Mouse (Mus musculus): ENCODE measurements around the gene Rita1. TPM values are rescaled to one million over a fixed set of nuclear protein-coding genes. Genes with fewer than 3 reads are reported as not detected.

The Rita1 gene
- polyA plus RNA-seq, 1 experiment, result 39.6 TPM

DNA sequence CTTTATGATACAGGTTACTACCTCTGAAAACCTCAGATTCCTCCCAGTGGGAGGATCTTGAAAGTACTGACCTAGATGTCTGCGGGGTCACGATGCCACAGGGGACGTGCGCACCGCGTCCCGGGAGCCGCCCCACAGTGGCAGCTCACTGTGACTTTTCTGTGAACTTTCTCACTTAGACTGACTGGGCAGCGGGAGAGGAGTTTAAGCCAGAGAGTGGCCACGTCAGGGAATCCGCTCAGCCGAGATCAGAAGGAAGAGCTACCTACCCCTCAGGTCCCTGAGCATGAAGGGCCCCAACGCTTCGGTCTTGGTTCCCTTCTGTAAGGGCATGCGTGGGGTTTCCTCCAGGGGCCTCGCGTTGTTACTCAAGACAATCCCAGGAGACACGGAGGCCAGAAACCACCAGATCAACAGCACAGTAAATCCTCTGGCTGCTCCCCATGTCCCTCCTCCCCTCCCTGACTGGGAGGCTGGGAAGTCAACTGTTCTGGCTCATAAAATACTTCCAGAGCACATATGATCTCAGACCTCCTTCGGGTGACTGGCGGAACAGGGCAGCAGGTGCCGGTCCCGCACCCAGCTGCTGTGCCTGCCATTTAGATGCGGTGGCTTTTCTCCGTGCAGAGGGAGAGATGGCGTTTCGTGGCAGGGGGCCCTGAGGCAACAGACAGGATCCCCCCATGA lies 33.0 kb downstream of the Rita1 start:
- Histone ChIP-seq H3K4me1 (ENCODE audit: control insufficient read depth, insufficient read depth, low read length) (no peaks in the 10 kb centered on the region), H3K4me3 (ENCODE audit: insufficient read depth, low read length) (no peak overlapping the region), H3K27ac (ENCODE audit: insufficient read depth, low read length) (no peak overlapping the region)
- TF ChIP-seq POLR2A (IDR thresholded peaks at IDR 0.05; ENCODE audit: extremely low read depth, insufficient read depth, low read length) (no peak), CTCF (IDR thresholded peaks at IDR 0.05; ENCODE audit: extremely low read depth, insufficient read depth, low read length) (no peak)

DNA sequence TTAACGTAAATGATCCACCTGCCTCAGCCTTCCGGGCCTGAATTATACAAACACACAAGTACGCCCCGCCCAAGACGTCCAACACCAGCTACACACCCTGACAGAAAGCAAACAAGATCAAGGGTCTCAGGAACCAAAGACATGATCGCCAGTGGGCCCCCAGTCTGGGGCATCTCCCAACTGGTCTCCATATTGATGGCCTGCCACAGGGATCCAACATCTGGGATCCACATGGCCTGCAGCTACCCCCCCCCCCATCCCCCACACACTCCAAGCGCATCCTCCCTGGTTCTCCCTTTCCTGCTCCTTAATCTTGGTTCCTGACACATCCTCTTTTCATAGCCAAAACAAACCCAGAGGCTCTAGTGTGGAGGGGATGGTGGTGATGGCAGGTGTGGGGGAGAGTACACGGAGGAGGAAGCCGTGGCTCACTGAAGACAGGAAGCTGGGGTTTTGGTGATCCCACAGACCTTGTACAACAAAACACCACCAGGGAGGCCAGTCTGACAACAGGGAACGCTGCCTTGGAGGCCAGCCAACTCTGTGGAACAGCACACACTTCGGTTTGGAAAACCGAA lies 33.8 kb downstream of the Rita1 start:
- no peaks in the 10 kb centered on the region for H3K4me1 ChIP-seq (ENCODE audit: control insufficient read depth, insufficient read depth, low read length)
- H3K27ac ChIP-seq (ENCODE audit: insufficient read depth, low read length), result no peak overlapping the region
- no peak overlapping the region for H3K4me3 ChIP-seq (ENCODE audit: insufficient read depth, low read length)
- no peak for TF ChIP-seq CTCF (IDR thresholded peaks at IDR 0.05; ENCODE audit: extremely low read depth, insufficient read depth, low read length)

DNA sequence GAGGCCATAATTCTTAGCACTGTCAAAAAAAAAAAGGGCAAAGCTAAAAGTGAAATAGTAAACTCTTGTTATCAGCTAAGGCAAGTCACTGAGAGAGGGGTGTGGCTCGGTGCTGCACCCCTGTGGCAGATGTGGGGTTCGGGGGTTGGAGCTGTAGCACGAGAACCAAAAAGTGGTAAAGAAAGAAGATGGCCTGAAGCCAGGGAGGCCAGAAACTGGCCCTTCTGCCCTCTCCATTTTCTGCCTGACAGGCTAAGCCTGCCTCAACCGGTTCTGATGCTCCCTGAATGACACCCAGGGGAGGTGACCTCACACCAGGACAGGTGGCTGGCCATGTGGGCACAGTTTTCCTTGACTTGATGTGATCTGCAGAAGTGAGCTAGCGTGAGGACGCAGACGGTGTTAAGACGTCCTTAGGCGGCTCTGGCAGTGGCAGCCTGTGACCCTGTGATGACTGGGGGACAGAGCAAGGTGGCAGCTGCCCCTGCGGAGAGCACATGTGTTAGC lies 34.4 kb downstream of the Rita1 start:
- Histone ChIP-seq H3K4me1 (ENCODE audit: control insufficient read depth, insufficient read depth, low read length) (no peaks in the 10 kb centered on the region), H3K4me3 (ENCODE audit: insufficient read depth, low read length) (no peak overlapping the region), H3K27ac (ENCODE audit: insufficient read depth, low read length) (no peak overlapping the region)
- TF ChIP-seq POLR2A (IDR thresholded peaks at IDR 0.05; ENCODE audit: extremely low read depth, insufficient read depth, low read length), result no peak

DNA sequence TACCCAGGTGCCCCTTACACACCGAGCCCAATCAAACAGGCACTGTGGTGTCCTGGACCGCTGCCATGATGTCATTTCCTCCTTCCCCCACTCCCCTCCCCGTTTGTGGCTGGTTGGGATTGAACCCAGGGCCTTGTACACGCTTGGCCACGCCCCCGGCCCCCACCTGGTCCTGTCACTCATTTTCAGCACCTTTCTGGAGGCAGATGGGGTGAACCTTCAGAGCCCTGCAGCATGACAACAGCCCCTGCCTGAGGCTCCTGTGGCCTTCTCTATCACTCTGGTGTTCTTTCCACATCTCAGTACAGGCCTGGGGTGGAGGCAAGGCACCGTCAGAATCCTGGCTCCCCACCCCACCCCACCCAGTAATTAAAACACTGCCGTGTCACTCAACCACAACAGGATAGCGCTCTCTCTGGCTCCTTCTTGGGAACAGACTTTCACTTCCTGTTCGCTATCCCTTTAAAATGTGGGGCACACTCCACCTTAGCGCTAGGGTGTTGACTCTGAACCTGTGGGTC lies 35.5 kb downstream of the Rita1 start:
- H3K27ac ChIP-seq (ENCODE audit: insufficient read depth, low read length), result no peak overlapping the region
- H3K4me3 ChIP-seq (ENCODE audit: insufficient read depth, low read length), result no peak overlapping the region
- TF ChIP-seq POLR2A (IDR thresholded peaks at IDR 0.05; ENCODE audit: extremely low read depth, insufficient read depth, low read length) (no peak), CTCF (IDR thresholded peaks at IDR 0.05; ENCODE audit: extremely low read depth, insufficient read depth, low read length) (no peak)
- no peaks in the 10 kb centered on the region for H3K4me1 ChIP-seq (ENCODE audit: control insufficient read depth, insufficient read depth, low read length)

DNA sequence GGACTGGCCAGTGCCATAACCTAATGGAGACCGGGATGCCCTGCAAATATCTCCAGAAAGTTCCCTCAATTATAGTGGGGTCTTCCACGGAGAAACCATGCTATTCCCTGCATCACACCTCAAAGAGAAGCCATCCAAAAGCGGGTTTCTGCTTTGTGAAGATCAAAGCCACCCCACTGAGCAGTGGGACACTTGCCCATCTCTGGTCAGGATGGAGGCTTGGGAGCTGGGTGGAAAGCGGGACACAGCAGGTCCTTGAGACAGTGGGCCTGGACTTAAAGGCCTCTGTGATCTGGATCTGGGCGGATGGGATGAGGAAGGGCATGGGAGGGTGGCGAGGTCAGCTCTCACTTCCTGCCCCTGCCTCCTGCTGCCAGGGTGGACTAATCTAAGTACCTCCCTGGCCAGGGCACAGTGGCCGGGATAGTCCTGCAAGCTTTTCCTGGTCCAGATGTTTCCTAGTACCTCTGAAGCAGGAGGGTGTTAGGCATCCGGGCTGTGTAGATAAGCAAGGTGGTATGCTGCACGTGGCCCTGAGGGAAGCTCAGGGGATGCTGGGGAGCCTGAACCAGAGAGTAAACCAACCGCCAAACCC lies 37.8 kb downstream of the Rita1 start:
- TF ChIP-seq CTCF (IDR thresholded peaks at IDR 0.05; ENCODE audit: extremely low read depth, insufficient read depth, low read length), result no peak
- TF ChIP-seq POLR2A (IDR thresholded peaks at IDR 0.05; ENCODE audit: extremely low read depth, insufficient read depth, low read length), result no peak
- H3K4me1 ChIP-seq (ENCODE audit: control insufficient read depth, insufficient read depth, low read length), result peaks cover 3% of the 10 kb centered on the region; the same call in 1 of the 2 replicates
- no peak overlapping the region for H3K4me3 ChIP-seq (ENCODE audit: insufficient read depth, low read length)
- H3K27ac ChIP-seq (ENCODE audit: insufficient read depth, low read length), result no peak overlapping the region

DNA sequence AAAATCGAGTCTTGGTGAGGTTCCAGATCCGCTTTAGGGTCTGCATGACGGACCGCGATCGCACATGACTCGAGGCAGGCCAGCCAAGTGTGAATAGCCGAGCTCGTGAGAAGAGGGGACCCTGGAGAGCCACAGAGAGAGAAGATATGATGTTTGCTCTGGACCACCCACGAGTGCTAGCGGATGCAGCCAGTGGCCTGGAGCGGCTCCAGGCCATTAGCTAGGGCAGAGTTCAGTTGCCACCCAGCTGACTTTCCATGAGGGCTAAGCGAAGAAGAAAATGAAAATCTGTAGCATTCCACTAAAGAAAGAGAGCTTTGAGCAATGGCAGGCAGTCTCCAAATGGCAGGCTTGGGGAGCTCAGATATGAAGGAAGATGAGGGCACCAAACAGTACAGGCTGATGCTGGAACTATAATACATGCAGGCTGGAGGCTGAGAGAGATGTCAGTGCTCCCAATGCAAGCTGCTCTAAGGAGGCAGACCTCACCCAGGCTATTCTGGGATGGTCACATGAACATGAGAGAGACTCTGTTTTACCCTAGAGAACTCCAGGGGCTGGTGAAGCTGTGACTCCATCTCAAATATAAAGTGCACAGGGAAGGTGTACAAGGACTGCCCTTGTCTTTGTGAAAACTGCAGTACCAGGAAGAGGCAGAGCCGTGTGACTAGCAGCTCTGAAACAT lies 41.2 kb downstream of the Rita1 start:
- H3K4me1 ChIP-seq (ENCODE audit: control insufficient read depth, insufficient read depth, low read length), result peaks cover 19% of the 10 kb centered on the region
- H3K4me3 ChIP-seq (ENCODE audit: insufficient read depth, low read length), result no peak overlapping the region
- TF ChIP-seq CTCF (IDR thresholded peaks at IDR 0.05; ENCODE audit: extremely low read depth, insufficient read depth, low read length), result no peak
- no peak for TF ChIP-seq POLR2A (IDR thresholded peaks at IDR 0.05; ENCODE audit: extremely low read depth, insufficient read depth, low read length)
- H3K27ac ChIP-seq (ENCODE audit: insufficient read depth, low read length), result no peak overlapping the region

DNA sequence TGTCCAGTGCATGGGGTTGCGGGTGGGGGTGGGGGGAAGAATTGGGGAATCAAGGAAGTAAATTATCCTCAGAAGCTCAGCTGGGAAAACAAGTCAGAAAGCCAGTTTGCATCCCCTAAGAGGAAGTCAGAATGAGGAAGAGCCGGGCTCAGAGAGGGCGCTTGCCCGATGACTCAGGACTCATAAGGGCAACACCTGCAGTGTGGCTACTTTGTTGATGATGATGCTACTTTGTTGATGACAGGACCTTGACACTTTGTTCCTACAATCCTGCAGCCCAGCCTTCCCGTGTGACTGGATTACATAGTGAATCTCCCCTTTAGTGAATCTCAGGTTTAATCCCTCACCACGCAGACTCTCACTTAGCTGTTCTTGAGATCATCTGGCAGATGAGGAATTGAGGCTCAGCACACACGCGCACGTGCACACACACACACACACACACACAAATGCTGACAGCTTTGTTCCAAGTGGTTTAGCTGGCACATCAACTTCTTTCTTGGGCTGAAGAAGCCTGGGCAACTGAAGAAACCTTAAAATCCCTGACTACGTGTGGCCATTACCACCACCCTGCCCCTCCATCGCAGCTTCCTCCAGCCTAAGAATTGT lies 42.0 kb downstream of the Rita1 start:
- Histone ChIP-seq H3K27ac (ENCODE audit: insufficient read depth, low read length) (no peak overlapping the region), H3K4me3 (ENCODE audit: insufficient read depth, low read length) (no peak overlapping the region), H3K4me1 (ENCODE audit: control insufficient read depth, insufficient read depth, low read length) (peaks cover 19% of the 10 kb centered on the region)
- TF ChIP-seq CTCF (IDR thresholded peaks at IDR 0.05; ENCODE audit: extremely low read depth, insufficient read depth, low read length) (no peak), POLR2A (IDR thresholded peaks at IDR 0.05; ENCODE audit: extremely low read depth, insufficient read depth, low read length) (no peak)

DNA sequence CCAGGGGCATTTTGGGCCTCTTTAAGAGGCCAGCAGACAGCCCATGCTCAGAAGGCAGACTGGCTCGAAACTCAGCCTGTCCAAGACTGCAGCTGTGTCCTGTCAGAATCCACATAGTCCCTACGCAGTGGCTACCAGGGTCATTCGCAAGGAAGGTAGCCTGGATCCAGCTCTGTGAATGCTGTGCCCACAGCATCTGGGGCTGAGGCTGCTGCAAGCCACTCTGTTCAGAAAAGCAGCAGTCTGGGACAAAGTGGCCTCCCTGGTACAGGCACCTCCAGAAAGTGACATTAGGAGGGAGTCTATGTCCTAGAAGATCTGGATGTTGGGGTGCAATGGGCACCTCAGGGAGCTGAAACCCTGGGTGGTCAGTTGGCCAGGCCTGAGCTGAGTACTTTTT lies 42.6 kb downstream of the Rita1 start:
- Histone ChIP-seq H3K4me3 (ENCODE audit: insufficient read depth, low read length) (no peak overlapping the region), H3K27ac (ENCODE audit: insufficient read depth, low read length) (no peak overlapping the region), H3K4me1 (ENCODE audit: control insufficient read depth, insufficient read depth, low read length) (peaks cover 19% of the 10 kb centered on the region)
- TF ChIP-seq POLR2A (IDR thresholded peaks at IDR 0.05; ENCODE audit: extremely low read depth, insufficient read depth, low read length), result no peak
- no peak for TF ChIP-seq CTCF (IDR thresholded peaks at IDR 0.05; ENCODE audit: extremely low read depth, insufficient read depth, low read length)

DNA sequence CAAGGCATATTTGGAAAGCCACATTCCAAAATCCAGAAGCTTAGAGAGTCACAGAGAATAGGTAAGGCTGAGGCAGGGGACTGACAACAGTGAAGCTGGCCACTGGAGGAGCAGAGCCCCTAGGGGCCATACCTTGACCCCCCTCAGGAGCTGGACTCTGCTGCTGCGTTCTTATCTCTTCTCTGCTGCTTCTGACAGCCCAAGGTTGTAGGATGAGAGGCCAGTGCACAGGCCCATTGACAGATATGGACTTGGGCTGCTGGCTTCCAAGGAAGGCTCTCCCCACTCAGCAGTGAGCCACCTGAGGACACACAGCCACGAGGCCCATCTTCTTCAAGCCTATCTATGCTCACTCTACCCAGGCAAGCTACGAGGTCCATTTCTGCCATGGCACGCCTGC lies 43.4 kb downstream of the Rita1 start:
- no peak for TF ChIP-seq CTCF (IDR thresholded peaks at IDR 0.05; ENCODE audit: extremely low read depth, insufficient read depth, low read length)
- TF ChIP-seq POLR2A (IDR thresholded peaks at IDR 0.05; ENCODE audit: extremely low read depth, insufficient read depth, low read length), result no peak
- H3K4me3 ChIP-seq (ENCODE audit: insufficient read depth, low read length), result no peak overlapping the region
- H3K4me1 ChIP-seq (ENCODE audit: control insufficient read depth, insufficient read depth, low read length), result peaks cover 19% of the 10 kb centered on the region
- no peak overlapping the region for H3K27ac ChIP-seq (ENCODE audit: insufficient read depth, low read length)
